Mouse (Mus musculus): Measurements from ENCODE around the gene Cnih2. TPM values are rescaled to one million over a fixed set of nuclear protein-coding genes. Genes with fewer than 3 reads are reported as not detected.

Cnih2 gene
- polyA plus RNA-seq, 1 experiment from 2014 or later: 7.4 TPM

GRCm38 (mm10) chr19:5097521-5098362, 579 bp downstream of the Cnih2 start:
- Histone ChIP-seq H3K4me3 (replicated peaks; ENCODE audit: low read length) (peak overlapping the region; percentile 60), H3K9ac (ENCODE audit: low read length) (peak overlapping the region; percentile 85), H3K9me3 (replicated peaks; ENCODE audit: control insufficient read depth, low read length) (no peaks in the 10 kb centered on the region), H3K27ac (ENCODE audit: low read length) (no peak overlapping the region), H3K27me3 (ENCODE audit: control insufficient read depth, insufficient read depth, low read length) (no peaks in the 10 kb centered on the region), H3K4me1 (ENCODE audit: control insufficient read depth, insufficient read depth, low read length) (peaks cover 26% of the 10 kb centered on the region), H3K36me3 (ENCODE audit: control insufficient read depth, insufficient read depth, low read length) (peaks cover 3% of the 10 kb centered on the region), H3K4me2 (ENCODE audit: low read depth, low read length) (peak overlapping the region; percentile 99)
- whole genome bisulfite sequencing: 4% methylated on average over 30 of the region's 31 CpGs
- no peak for ATAC-seq (ENCODE audit: insufficient read depth, low FRiP score)

GRCm38 (mm10) chr19:5095887-5096474, 2.3 kb downstream of the Cnih2 start:
- Histone ChIP-seq H3K9ac (ENCODE audit: low read length) (no peak overlapping the region), H3K4me2 (ENCODE audit: low read depth, low read length) (no peak overlapping the region), H3K4me1 (ENCODE audit: control insufficient read depth, insufficient read depth, low read length) (peaks cover 26% of the 10 kb centered on the region), H3K27ac (ENCODE audit: low read length) (no peak overlapping the region), H3K9me3 (replicated peaks; ENCODE audit: control insufficient read depth, low read length) (no peaks in the 10 kb centered on the region), H3K4me3 (replicated peaks; ENCODE audit: low read length) (no peak overlapping the region), H3K27me3 (ENCODE audit: control insufficient read depth, insufficient read depth, low read length) (no peaks in the 10 kb centered on the region), H3K36me3 (ENCODE audit: control insufficient read depth, insufficient read depth, low read length) (peaks cover 3% of the 10 kb centered on the region; the same call in 1 of the 2 replicates)
- 13% methylated on average over 9 of the region's 9 CpGs for WGBS
- ATAC-seq (ENCODE audit: insufficient read depth, low FRiP score): no peak

DNA sequence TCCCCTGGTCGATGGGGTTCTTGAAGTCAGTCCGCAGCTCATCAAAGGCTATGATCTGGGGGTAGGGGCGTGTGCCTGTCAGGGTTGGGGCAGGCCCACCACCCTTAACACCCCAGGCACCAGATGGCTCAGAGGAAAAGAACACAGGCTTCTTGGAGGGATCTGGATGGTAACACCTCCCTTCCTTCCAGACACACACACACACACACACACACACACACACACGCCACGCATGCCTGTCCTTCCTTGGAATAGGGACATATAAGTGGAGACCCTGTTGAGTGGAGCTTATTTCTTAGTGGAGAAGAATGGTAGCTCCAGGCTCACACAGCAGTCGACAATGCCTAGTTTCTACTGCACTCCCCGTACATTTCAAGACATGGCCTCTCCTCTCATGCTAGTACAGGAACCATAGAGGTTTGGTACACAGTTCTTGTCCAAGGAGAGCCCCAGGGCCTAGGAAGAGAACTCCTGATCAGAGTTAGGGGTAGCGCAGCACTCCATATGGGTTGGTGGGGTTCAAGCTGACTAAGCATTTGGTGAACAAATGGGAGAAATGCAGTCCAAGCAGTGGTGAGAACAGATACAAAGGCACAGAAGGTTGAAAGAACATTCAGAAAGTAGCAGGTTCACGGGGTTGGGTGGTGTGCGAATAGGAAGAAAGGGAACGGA, 3.4 kb downstream of the Cnih2 start:
- no peaks in the 10 kb centered on the region for H3K9me3 ChIP-seq (replicated peaks; ENCODE audit: control insufficient read depth, low read length)
- H3K4me2 ChIP-seq (ENCODE audit: low read depth, low read length): no peak overlapping the region
- H3K36me3 ChIP-seq (ENCODE audit: control insufficient read depth, insufficient read depth, low read length): peaks cover under 1% of the 10 kb centered on the region; the same call in 1 of the 2 replicates
- 45% methylated on average over 11 of the region's 11 CpGs for WGBS
- no peaks in the 10 kb centered on the region for H3K27me3 ChIP-seq (ENCODE audit: control insufficient read depth, insufficient read depth, low read length)
- no peak overlapping the region for H3K4me3 ChIP-seq (replicated peaks; ENCODE audit: low read length)
- H3K9ac ChIP-seq (ENCODE audit: low read length): no peak overlapping the region; the same call in 1 of the 2 replicates
- ATAC-seq (ENCODE audit: insufficient read depth, low FRiP score): no peak
- H3K4me1 ChIP-seq (ENCODE audit: control insufficient read depth, insufficient read depth, low read length): peaks cover 26% of the 10 kb centered on the region
- no peak overlapping the region for H3K27ac ChIP-seq (ENCODE audit: low read length)

- Histone ChIP-seq H3K4me3 (replicated peaks; ENCODE audit: low read length) (no peak overlapping the region; the same call in 1 of the 2 replicates), H3K36me3 (ENCODE audit: control insufficient read depth, insufficient read depth, low read length) (no peaks in the 10 kb centered on the region), H3K4me1 (ENCODE audit: control insufficient read depth, insufficient read depth, low read length) (peaks cover 31% of the 10 kb centered on the region), H3K27me3 (ENCODE audit: control insufficient read depth, insufficient read depth, low read length) (no peaks in the 10 kb centered on the region), H3K27ac (ENCODE audit: low read length) (no peak overlapping the region), H3K4me2 (ENCODE audit: low read depth, low read length) (no peak overlapping the region), H3K9ac (ENCODE audit: low read length) (no peak overlapping the region; the same call in 1 of the 2 replicates), H3K9me3 (replicated peaks; ENCODE audit: control insufficient read depth, low read length) (no peaks in the 10 kb centered on the region)
- WGBS: 2% methylated on average over 21 of the region's 21 CpGs
- peak; percentile 58; the same call in 1 of the 2 replicates for ATAC-seq (ENCODE audit: insufficient read depth, low FRiP score)
Measured at GRCm38 (mm10) chr19:5094243-5094632, 4.1 kb downstream of the Cnih2 start.

DNA sequence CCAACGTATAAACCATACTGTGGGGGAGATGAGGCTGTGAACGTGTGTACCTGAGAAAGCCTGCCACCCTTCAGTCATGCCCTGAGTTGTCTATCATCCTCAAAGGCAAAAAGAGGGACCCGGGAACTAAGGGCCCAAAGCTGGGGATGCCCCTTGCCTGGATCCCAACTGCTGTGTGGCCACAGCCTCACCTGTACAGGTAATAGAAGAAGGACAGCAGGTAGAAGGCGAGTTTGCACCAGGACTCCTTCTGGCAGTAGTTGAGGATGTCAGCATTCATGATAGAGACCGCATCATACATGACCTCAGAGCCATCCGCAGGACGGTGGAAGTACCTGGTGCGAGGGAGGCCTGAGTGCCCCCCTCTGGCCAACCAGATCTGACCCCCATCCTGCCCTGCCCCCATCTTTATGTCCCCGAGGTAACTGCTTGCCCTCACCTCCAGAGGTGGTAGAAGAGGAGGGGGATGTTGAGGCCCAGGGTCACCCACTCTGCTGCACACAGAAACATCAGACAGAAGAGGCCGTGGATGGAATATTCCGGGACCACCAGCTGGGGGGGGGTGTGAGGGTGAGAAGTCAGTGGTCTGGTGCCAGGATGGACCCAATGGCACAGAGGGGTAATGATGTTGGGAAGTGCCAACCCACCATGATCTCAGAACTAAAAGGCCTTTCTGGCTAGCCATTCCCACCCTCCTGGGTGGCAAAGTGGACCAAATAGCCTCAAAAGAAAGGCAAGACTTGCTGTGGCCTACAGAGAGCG, 4.7 kb downstream of the Cnih2 start:
- H3K9ac ChIP-seq (ENCODE audit: low read length): no peak overlapping the region
- H3K27me3 ChIP-seq (ENCODE audit: control insufficient read depth, insufficient read depth, low read length): no peaks in the 10 kb centered on the region
- no peak for ATAC-seq (ENCODE audit: insufficient read depth, low FRiP score)
- no peak overlapping the region for H3K4me3 ChIP-seq (replicated peaks; ENCODE audit: low read length)
- no peak overlapping the region for H3K27ac ChIP-seq (ENCODE audit: low read length)
- peaks cover 34% of the 10 kb centered on the region for H3K4me1 ChIP-seq (ENCODE audit: control insufficient read depth, insufficient read depth, low read length)
- H3K36me3 ChIP-seq (ENCODE audit: control insufficient read depth, insufficient read depth, low read length): no peaks in the 10 kb centered on the region
- no peaks in the 10 kb centered on the region for H3K9me3 ChIP-seq (replicated peaks; ENCODE audit: control insufficient read depth, low read length)
- H3K4me2 ChIP-seq (ENCODE audit: low read depth, low read length): no peak overlapping the region
- 75% methylated on average over 12 of the region's 12 CpGs for WGBS

- WGBS: 84% methylated on average over 10 of the region's 10 CpGs
- ATAC-seq (ENCODE audit: insufficient read depth, low FRiP score): no peak
Measured at GRCm38 (mm10) chr19:5092083-5092482, 6.2 kb downstream of the Cnih2 start.

GRCm38 (mm10) chr19:5089324-5089723, 9.0 kb downstream of the Cnih2 start:
- 91% methylated on average over 4 of the region's 4 CpGs for WGBS
- Histone ChIP-seq H3K27ac (ENCODE audit: low read length) (no peak overlapping the region), H3K27me3 (ENCODE audit: control insufficient read depth, insufficient read depth, low read length) (peaks cover 21% of the 10 kb centered on the region), H3K9me3 (replicated peaks; ENCODE audit: control insufficient read depth, low read length) (no peaks in the 10 kb centered on the region), H3K9ac (ENCODE audit: low read length) (peak overlapping the region; percentile 88), H3K4me3 (replicated peaks; ENCODE audit: low read length) (peak overlapping the region; percentile 90), H3K36me3 (ENCODE audit: control insufficient read depth, insufficient read depth, low read length) (no peaks in the 10 kb centered on the region), H3K4me1 (ENCODE audit: control insufficient read depth, insufficient read depth, low read length) (peaks cover 22% of the 10 kb centered on the region), H3K4me2 (ENCODE audit: low read depth, low read length) (peak overlapping the region; percentile 91)
- no peak for ATAC-seq (ENCODE audit: insufficient read depth, low FRiP score)

More at GRCm38 (mm10) chr19:5092083-5092482, 6.2 kb downstream of the Cnih2 start:
- Histone ChIP-seq H3K4me1 (ENCODE audit: control insufficient read depth, insufficient read depth, low read length) (peaks cover 33% of the 10 kb centered on the region), H3K9me3 (replicated peaks; ENCODE audit: control insufficient read depth, low read length) (no peaks in the 10 kb centered on the region), H3K27me3 (ENCODE audit: control insufficient read depth, insufficient read depth, low read length) (no peaks in the 10 kb centered on the region), H3K36me3 (ENCODE audit: control insufficient read depth, insufficient read depth, low read length) (no peaks in the 10 kb centered on the region), H3K4me3 (replicated peaks; ENCODE audit: low read length) (no peak overlapping the region), H3K9ac (ENCODE audit: low read length) (no peak overlapping the region), H3K4me2 (ENCODE audit: low read depth, low read length) (no peak overlapping the region), H3K27ac (ENCODE audit: low read length) (no peak overlapping the region)

DNA sequence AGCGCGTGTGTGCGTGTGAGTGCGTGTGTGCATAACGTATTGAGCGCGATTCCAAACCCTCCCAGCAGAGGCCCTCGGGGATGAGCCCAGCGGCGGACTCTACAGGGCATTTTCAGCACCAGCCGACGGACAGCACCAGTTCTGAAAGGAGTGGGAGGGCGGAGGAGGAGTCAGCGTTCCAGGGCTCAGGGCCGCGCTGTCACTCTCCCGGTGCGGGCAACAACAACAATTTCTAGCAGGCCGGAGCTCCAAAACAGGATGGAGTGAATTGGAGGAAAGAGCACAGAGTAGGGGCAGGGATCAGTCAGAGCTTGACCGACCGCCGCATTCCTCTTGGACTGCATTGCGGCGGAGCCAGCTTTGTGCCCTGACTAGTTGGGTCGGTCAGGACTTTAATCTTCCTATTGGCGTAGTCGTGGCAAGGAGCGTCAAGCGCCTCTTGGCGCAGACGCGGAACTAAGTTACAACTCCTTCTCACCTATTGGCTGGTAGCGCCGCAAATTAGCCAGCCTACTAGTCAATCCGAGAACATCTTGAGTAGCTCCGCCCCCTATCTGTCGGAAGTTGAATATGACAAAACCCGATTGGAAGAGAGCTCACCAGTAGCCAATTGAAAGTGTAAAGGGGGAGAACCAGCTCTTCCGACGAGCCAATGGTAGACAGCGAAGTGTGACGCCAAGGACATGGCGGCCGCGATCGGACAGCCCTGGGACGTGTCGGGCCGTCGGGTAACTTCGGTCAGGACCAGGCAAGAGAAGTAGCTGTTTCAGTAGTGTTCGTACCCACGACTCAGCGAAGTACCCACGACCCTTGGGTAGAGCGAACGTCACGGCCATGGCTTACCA, 10.2 kb downstream of the Cnih2 start, which contains the start of gene Yif1a:
Gene Yif1a (plus strand): TSS at position 655 of the 845 bp plus-strand sequence.
- Histone ChIP-seq H3K27ac (ENCODE audit: low read length) (peak within 1 kb of the TSS; percentile 87), H3K4me3 (replicated peaks; ENCODE audit: low read length) (peak within 1 kb of the TSS; percentile 90), H3K27me3 (ENCODE audit: control insufficient read depth, insufficient read depth, low read length) (peaks cover 31% of the 10 kb centered on the region), H3K4me2 (ENCODE audit: low read depth, low read length) (peak within 1 kb of the TSS; percentile 91), H3K9me3 (replicated peaks; ENCODE audit: control insufficient read depth, low read length) (no peaks in the 10 kb centered on the region), H3K4me1 (ENCODE audit: control insufficient read depth, insufficient read depth, low read length) (peaks cover 20% of the 10 kb centered on the region), H3K36me3 (ENCODE audit: control insufficient read depth, insufficient read depth, low read length) (no peaks in the 10 kb centered on the region), H3K9ac (ENCODE audit: low read length) (peak within 1 kb of the TSS; percentile 88)
- ATAC-seq (ENCODE audit: insufficient read depth, low FRiP score): peak; percentile 92
- WGBS: under 1% methylated on average over 58 of the region's 58 CpGs
